Mouse (Mus musculus) 3134 (cell line): ENCODE data around the gene Tex44.
A peak's percentile ranks its signal among the peaks of the same experiment; 100 is the strongest.

Experiments used
- DNase-seq: peaks from one replicate; pipeline ENCODE4 v3.0.0-alpha.2; 2011; ENCODE audit warnings: low spot score; ENCODE audit not compliant: insufficient read length; ENCODE audit errors: extremely low read depth

The Tex44 gene

DNA sequence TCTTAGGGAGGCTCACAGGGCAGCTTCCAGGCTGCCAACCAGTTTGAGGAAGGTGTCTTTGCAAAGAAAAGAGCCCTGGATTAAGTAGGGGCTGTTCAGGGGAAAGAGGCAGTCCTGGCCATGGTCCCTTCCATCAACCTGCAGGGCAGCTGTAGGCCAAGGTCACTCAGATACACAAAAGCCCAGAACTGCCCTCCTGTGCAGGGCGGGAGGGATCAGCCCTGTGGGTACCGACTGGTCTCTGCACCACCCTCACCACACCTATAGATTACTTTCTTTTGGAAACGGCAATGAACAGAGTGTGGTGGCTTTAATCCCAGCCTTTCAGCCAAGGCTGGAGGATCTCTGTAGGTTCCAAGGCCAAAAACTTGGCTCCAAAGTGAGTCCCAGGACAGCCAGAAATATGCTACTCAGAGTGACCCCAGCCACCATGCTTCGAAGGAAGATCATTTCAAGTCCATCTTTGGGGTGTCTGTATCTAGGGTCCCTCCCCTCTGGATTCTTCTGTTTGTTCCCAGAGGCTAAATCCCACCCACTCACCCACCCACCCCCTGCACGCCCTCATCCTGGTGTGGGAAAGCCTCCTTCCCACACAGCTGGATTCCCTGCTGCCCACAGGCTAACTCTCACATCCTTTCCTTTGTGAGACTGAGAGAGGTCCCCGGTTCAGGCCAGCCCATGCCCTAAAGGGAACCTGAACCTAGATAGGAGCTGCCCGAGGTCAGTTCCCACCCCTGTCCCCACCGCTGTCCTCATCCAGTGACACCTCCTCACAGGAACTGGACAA lies 17.4 kb downstream of the Tex44 start:
- DNase-seq: no peak

DNA sequence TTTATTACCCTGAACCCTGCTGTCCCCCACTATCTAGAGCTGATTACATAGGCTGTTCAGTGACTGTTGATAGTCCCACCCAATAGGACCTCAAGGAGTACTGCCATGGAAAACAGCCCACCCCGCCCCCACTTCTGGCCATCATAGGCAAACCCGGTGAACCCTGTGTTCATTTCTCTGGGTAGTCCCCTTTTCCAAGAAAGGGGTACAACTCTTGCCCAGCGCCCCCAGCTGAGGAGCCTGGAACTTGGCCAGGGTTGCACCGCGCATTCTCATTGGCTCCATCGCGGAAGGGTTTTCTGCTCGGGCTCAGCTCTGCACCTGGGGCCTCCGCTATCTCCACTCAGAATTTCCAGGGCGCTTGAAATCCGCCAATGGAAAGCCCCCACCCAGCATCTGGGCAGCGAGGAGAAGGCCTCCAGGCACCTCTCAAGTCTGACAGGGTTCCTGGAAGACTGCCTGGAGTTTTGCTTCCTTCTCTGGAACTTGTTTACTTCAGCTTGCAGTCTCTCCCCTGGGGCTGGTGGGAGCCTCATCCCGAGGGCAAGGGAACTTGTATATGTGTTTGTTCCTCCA lies 21.6 kb downstream of the Tex44 start:
- DNase-seq: no peak

GRCm38 (mm10) chr1:86448272-86448671 lies 22.1 kb downstream of the Tex44 start:
- DNase-seq: peak; percentile 72

GRCm38 (mm10) chr1:86449966-86450365 lies 23.8 kb downstream of the Tex44 start:
- no peak for DNase-seq

DNA sequence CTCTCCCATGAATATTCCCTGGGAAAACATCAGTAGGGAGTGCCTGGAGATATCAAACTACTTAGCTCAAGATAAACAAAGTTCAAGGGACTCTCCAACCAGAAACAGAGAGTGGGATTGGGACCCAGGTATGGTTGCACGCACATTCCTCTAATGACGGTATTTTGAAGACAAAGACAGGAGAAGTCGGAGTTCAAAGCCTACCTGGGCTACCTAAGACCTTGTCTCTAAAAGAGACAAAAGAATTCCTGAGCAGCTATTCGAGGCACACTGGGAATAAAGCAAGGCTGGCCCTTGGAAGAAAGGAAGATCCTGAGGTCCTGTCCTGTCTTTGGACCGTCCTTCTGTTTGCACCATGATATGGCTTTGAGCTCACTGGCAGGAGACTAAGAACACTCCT lies 26.6 kb downstream of the Tex44 start:
- DNase-seq: no peak

DNA sequence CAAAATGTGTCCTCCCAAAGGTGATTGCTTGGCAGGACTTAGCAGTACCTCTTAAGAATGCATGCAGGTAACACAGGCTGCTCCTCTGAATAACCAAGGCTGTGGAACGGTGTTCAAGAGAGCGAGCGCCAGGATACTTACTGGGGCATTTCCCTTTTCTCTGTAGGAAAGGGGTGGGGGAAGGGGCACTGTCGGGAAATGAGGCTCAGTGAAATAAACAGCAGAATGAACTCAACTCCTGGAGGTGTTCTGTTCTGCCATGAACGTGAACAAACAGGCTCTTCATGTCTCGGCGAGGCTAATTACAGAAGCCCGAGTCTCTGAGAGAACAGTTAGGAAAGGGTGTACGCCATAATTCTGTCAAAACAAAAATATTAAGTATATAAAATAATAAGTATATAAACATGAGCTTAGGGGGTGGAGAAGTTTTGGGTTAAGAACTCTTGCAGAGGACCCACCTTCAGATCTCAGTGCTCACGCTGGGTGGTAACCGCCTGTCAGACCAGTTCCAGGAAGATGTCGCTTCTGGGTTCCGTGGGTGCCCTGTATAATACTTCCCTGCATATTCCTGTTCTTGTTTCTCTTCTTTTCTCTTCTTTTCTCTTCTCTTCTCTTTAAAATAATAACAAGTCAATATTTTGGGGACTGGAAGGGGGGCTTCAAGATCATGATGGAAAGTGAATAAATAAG lies 30.9 kb downstream of the Tex44 start:
- DNase-seq: no peak

GRCm38 (mm10) chr1:86459371-86459770 lies 33.2 kb downstream of the Tex44 start:
- no peak for DNase-seq

DNA sequence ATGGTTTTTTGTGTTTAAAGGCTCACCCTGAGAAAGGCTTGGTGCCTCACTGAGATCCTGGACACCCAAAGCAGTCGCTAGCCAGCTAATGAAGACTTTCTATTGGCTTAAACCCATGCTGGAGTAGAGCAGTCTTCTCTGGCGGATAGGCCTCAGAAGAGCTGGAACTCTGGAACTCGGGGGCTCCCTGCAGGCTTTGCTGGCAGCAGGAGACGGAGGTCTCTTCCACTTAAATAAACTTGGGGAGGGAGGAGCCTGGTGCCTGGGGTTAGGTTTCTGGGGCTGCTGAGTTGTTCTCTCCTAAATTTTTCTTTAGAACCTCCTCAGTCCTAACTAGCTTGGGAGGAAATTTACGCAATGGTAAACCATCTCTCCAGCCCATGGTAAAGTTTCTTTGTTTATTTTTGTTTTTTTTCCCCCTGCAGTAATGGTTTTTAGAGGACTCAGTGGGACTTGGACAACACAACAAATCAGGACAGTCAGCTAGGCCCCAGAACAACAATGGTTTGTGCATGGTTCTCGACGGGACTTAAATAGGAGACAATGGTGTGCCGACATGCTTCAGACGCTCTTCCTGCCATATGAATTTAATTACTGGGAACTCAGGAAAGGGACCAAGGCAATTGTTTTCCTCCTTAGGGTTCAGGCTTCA lies 38.2 kb downstream of the Tex44 start:
- DNase-seq: no peak

DNA sequence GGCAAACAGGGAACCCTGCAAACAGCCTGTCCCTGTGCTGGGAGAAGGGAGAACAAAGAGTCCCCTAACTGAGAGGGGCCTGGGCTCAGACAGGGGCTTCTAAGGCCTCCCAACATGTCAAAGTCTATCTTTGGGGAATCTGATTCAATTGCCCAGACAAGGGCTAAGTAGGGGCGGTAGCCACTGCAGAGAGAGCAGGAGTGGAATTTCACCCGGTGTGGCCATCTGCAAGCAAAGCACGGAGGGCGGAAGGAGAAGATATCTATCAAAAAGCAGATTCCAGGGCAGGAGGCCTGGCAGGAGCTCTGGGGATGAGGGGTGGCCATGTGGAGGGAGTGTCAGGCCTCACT lies 38.7 kb downstream of the Tex44 start:
- DNase-seq: no peak

GRCm38 (mm10) chr1:86467416-86467815 lies 41.3 kb downstream of the Tex44 start:
- no peak for DNase-seq

DNA sequence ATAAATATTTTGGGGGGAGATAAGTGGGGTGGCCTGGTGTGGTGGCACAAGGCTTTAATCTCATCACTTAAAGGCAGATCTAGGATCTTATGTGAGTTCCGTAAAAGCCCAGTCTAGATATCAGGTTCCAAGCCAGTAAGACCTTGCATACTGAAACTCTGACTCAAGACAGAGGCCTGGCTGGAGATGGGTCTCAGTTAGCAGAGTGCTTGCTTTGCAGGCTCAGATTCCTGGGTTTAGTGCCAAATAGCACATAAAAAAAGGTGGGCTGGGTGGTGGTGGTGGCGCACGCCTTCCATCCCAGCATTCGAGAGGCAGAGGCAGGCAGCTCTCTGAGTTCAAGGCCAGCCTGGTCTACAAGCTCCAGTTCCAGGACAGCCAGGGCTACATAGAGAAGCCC lies 43.7 kb downstream of the Tex44 start:
- peak; percentile 62 for DNase-seq

DNA sequence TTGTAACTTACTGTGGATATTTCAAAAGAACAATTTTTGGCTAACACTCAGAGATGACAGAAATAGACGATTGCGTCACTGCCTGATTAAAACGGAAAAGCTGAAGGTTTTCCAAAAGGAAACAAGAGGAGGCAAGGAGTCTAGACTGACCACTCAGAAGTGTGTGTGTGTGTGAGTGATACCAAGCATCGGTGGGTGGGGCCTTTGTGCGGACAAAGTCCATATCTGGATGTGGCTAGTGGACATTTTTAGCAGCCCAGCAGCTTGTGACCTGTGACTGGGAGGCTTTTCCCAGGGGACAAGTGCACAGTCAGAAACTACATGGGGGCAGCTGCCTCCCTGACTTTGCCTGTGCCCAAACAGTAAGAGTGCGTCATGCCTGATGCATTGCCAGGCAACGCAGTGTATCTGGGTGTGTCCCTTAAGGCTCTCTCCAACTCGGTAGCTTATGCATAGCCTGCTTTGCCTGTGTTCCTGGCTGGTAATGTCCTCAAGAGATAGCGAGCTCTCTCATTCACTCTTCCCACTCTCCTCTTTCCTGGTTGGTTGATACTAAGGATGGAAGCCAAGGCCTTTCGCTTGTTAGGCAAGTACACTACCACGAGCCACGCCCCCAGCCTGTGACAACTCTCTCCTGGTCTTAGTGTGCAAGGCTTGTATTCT lies 44.5 kb downstream of the Tex44 start:
- peak; percentile 91 for DNase-seq

DNA sequence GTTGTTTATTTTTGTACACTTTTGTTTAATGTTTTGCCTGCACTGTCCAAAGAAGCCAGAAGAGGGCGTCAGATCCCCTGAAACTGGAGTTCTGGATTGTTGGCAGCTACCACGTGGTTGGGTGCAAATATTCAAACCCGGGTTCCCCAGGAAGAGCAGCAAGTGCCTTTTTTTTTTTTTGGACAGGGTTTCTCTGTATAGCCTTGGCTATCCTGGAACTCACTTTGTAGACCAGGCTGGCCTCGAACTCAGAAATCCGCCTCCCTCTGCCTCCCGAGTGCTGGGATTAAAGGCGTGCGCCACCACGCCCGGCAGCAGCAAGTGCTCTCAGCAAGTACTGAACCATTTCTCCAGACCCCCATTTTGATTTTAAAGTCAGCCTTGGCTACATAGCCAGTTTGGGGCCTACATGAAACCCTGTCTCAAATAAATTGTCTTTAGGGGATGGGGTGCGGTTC lies 45.4 kb downstream of the Tex44 start:
- DNase-seq: peak; percentile 80

GRCm38 (mm10) chr1:86472197-86472952 lies 46.2 kb downstream of the Tex44 start:
- DNase-seq: peak; percentile 91

DNA sequence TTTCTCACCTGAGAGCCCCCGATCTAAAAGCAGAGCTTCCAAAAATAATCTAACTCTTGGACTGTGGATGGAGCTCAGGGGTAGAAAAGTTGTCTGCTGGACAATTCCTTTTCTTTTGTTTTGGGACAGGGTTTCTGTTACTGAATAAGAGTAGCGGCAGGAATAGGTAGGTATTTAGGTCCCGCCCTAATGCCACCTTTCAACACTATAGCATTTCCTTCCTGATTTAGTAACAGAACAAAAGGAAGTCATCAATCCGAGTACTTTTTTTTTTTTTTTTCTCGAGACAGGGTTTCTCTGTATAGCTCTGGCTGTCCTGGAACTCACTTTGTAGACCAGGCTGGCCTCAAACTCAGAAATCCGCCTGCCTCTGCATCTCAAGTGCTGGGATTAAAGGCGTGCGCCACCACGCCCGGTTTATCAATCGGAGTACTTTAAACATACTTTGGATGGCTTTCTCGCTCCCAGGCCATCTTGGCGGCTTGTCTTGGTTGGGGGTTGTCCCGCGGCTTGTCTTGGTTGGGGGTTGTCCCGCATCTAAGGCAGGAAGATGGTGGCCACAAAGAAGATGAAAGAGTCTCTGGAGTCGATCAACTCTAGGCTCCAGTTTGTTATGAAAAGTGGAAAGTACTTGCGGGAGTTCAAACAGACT lies 47.1 kb downstream of the Tex44 start:
- DNase-seq: no peak
